Mouse (Mus musculus): ENCODE measurements at regions not wholly inside any gene's neighbourhood (a gene's known extent, or its start where the extent isn't known, plus 50 kb on each side); places are given as distances from the start of the nearest gene placed in this dataset.

DNA sequence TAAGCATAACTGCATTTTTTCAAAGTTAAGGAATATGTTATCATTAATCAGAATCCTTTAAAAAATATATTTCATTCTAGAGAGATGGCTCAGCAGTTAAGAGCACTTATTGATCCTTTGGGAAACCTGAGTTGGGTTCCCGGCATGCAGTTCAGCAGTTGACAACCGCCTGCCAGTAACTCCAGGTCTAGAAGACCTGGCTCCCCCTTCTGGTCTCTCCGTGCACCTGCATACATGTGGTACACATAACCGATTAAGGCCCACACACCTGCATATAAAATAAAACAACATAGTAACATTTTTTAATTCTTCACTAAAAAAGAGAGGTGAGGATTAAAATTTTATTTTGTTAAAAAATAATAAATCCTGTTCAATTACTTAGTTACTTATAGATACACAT lies 89.7 kb upstream of the Hmga2 start:
- TF ChIP-seq ZC3H11A (IDR thresholded peaks at IDR 0.05; ENCODE audit: borderline replicate concordance, low read depth, low read length) (peak; percentile 73; the same call in 1 of the 2 replicates), HCFC1 (IDR thresholded peaks at IDR 0.05; ENCODE audit: borderline replicate concordance, insufficient read depth, low read length) (no peak), ZNF384 (IDR thresholded peaks at IDR 0.05; ENCODE audit: low read depth, low read length) (no peak)

Measured in ES-E14 (cell line).